Mouse (Mus musculus): ENCODE data around the gene Aebp2. TPM values are rescaled to one million over a fixed set of nuclear protein-coding genes. Genes with fewer than 3 reads are reported as not detected.
"Not testable (repeated sequence)": the region's sequence is repeated elsewhere in the genome, so short reads cannot be mapped to it uniquely, and the experiment has no call there.

The Aebp2 gene
- polyA plus RNA-seq, 1 experiment from 2014 or later, result 2.7 TPM

DNA sequence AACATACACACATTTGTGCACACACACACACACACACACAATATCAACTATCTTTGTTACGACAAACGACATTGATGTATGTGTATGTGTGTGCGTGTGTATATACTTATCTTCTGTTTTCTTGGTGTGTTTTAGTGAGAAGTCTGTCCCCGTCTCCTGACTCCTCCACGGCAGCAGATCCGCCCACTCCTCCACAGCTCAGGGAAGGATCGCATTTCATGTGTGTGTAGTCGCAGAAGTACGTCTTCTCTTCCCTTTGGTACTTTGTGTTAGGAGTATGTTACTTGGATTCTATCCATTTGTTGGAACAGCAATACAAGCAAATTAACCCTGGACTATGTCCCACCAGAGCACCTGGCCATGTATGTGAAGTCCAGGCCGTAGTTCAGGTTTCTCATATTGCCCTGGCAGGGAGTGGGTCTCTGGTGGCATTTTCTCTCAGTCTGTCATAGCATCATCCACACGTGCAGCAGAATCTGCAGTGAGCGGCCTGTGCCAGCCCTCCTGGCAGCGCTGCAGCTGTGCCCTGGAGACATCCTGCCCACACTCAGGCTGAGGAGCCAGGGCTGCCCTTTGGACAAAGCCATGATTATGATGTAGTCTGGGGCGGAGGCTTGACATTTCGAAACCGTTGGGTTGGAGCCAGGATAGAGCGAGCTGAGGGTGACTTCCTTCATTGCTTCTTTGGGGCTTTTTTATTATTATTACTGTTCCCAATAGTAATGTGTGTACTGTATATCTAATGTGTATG is 28.9 kb upstream of the Aebp2 start:
- Histone ChIP-seq H3K27ac (replicated peaks) (no peak overlapping the region), H3K9ac (no peak overlapping the region), H3K36me3 (replicated peaks) (0 out of 2 replicates have a peak, but pooled peaks cover 3% of the 10 kb centered on the region), H3K9me3 (replicated peaks) (no peaks in the 10 kb centered on the region), H3K4me2 (no peak overlapping the region), H3K4me1 (replicated peaks) (no peaks in the 10 kb centered on the region), H3K27me3 (no peaks in the 10 kb centered on the region), H3K4me3 (replicated peaks) (no peak overlapping the region)
- WGBS (ENCODE audit: insufficient replicate concordance), result 74% methylated on average over 17 of the region's 17 CpGs
- ATAC-seq (ENCODE audit: insufficient read depth), result peak; percentile 60

DNA sequence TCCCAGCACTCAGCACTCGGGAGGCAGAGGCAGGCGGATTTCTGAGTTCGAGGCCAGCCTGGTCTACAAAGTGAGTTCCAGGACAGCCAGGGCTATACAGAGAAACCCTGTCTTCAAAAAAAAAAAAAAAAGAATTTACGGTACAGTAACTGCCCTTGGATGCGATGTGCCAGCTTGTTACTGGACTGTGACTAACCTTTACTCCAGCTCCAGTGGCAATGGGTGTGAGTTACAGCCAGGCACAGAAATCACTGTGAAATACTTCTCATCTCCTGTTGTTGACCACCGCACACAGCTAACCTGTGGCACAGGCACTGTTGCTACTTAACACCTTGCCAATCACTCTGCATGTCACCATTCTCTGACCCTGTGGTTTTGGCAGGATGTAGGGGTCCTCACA is 26.9 kb upstream of the Aebp2 start:
- H3K9ac ChIP-seq; H3K4me1 ChIP-seq (replicated peaks); H3K27me3 ChIP-seq; H3K4me3 ChIP-seq (replicated peaks); H3K27ac ChIP-seq (replicated peaks); H3K36me3 ChIP-seq (replicated peaks); H3K9me3 ChIP-seq (replicated peaks); H3K4me2 ChIP-seq; ATAC-seq (ENCODE audit: insufficient read depth): not testable (repeated sequence)
- WGBS (ENCODE audit: insufficient replicate concordance), result 84% methylated on average over 6 of the region's 6 CpGs

DNA sequence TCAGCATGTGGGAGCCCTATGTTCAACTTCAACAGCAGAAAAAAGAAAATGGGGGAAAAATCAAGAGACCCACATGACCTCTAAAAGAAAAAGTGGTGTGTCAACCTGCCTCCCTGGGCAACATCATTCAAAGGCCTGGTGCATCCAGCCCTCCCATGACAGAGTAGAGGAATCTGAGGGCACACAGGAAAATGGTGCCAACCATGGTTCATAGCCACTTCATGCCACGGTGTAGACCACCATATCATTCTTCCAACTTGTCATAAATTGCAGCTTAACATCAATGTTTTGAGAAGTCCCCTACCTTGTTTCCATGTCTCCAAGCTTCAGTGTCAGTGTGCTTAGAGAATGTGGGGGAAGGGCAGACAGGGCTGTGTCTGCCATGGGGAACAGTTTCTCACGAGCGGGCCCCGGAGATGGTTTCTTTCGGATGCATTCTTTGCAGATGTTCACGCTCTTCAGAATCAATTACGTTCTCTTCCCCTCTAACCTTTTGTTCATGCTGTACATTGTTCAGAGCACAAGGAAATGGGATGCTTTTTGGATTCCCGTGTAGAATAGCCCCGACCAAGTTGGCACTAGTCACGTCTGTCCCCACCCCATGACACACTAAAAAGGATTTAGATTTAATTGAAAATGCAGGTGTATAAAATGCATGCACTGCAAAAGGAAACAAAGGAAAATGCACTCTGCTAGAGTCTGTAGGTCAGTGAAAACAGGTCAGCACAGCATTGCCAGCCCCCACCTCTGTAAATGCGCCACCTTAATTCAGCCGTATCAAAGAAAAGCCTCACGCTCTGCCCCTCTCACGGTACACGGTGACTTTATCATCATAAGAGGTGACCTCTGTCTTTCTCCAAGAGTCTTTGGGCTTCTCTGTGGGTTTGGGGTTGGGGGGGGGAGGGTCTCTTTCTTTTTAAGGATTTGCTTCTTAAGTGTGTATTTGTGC is 24.8 kb upstream of the Aebp2 start:
- no peaks in the 10 kb centered on the region for H3K4me1 ChIP-seq (replicated peaks)
- WGBS (ENCODE audit: insufficient replicate concordance), result 84% methylated on average over 15 of the region's 15 CpGs
- ATAC-seq (ENCODE audit: insufficient read depth), result no peak
- no peaks in the 10 kb centered on the region for H3K9me3 ChIP-seq (replicated peaks)
- no peak overlapping the region for H3K9ac ChIP-seq
- H3K27me3 ChIP-seq, result no peaks in the 10 kb centered on the region
- no peak overlapping the region for H3K4me3 ChIP-seq (replicated peaks)
- H3K4me2 ChIP-seq, result no peak overlapping the region
- no peak overlapping the region for H3K27ac ChIP-seq (replicated peaks)
- H3K36me3 ChIP-seq (replicated peaks), result no peaks in the 10 kb centered on the region

- H3K4me1 ChIP-seq (replicated peaks), result no peaks in the 10 kb centered on the region
- WGBS (ENCODE audit: insufficient replicate concordance), result 62% methylated on average over 9 of the region's 9 CpGs
- H3K36me3 ChIP-seq (replicated peaks), result no peaks in the 10 kb centered on the region
- ATAC-seq (ENCODE audit: insufficient read depth), result no peak
- no peak overlapping the region for H3K27ac ChIP-seq (replicated peaks)
- H3K9me3 ChIP-seq (replicated peaks), result no peaks in the 10 kb centered on the region
- H3K4me2 ChIP-seq, result no peak overlapping the region
- H3K27me3 ChIP-seq, result no peaks in the 10 kb centered on the region
- no peak overlapping the region for H3K9ac ChIP-seq
- H3K4me3 ChIP-seq (replicated peaks), result no peak overlapping the region
These were observed 23.9 kb upstream of the Aebp2 start for GRCm38 (mm10) chr6:140598516-140598915.

DNA sequence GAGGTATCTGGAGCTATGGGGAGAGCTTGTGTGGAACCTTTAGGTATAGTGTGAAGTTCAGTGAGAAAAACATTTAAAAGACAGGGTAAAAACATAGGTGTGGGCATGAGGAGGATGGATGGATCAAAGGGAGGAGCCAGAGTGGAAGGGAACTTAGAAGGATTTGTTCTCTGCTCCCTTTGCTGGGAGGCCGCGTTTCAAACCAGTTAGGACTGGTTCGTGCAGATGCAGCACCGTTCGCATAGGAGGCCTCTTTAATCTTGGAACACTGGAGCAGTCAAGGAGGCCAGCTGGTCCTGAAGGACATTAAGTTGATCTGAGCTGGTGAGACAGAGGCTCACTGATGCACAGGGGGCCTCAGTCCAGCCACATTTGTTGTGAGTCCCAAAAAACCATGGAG is 23.1 kb upstream of the Aebp2 start:
- H3K4me1 ChIP-seq (replicated peaks), result no peaks in the 10 kb centered on the region
- 77% methylated on average over 5 of the region's 5 CpGs for WGBS (ENCODE audit: insufficient replicate concordance)
- no peak overlapping the region for H3K4me3 ChIP-seq (replicated peaks)
- H3K36me3 ChIP-seq (replicated peaks), result no peaks in the 10 kb centered on the region
- H3K9me3 ChIP-seq (replicated peaks), result no peaks in the 10 kb centered on the region
- H3K9ac ChIP-seq, result no peak overlapping the region
- no peak for ATAC-seq (ENCODE audit: insufficient read depth)
- no peak overlapping the region for H3K4me2 ChIP-seq
- no peak overlapping the region for H3K27ac ChIP-seq (replicated peaks)
- H3K27me3 ChIP-seq, result no peaks in the 10 kb centered on the region

- not testable (repeated sequence) for H3K4me2 ChIP-seq; H3K27ac ChIP-seq (replicated peaks); H3K9me3 ChIP-seq (replicated peaks); H3K4me3 ChIP-seq (replicated peaks); ATAC-seq (ENCODE audit: insufficient read depth); H3K27me3 ChIP-seq; H3K9ac ChIP-seq; H3K36me3 ChIP-seq (replicated peaks); H3K4me1 ChIP-seq (replicated peaks)
- 68% methylated on average over 8 of the region's 8 CpGs for WGBS (ENCODE audit: insufficient replicate concordance)
These were observed 21.8 kb upstream of the Aebp2 start for GRCm38 (mm10) chr6:140600671-140601070.

DNA sequence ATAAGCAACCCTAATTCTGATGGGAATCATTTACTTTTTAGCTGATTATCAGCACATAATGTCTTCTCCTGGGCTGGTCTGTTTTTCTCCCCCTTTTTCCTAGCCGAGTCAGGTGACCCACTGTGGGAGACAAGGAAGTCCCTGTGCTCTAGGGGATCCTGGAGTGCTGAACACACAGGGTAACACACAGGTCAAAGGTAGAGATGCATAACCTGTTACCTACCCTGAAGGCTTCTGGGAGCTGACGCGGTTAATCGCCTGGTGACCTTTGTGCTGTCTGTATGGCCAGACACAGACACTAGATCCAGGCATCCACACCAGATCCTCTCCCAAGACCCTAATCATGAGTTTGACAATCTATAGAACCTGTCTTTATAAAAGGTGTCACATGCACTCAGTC is 21.3 kb upstream of the Aebp2 start:
- 67% methylated on average over 4 of the region's 4 CpGs for WGBS (ENCODE audit: insufficient replicate concordance)
- Histone ChIP-seq H3K27me3 (no peaks in the 10 kb centered on the region), H3K9me3 (replicated peaks) (no peaks in the 10 kb centered on the region), H3K9ac (no peak overlapping the region), H3K4me2 (no peak overlapping the region), H3K4me3 (replicated peaks) (no peak overlapping the region), H3K36me3 (replicated peaks) (no peaks in the 10 kb centered on the region), H3K27ac (replicated peaks) (no peak overlapping the region), H3K4me1 (replicated peaks) (no peaks in the 10 kb centered on the region)
- ATAC-seq (ENCODE audit: insufficient read depth), result no peak

DNA sequence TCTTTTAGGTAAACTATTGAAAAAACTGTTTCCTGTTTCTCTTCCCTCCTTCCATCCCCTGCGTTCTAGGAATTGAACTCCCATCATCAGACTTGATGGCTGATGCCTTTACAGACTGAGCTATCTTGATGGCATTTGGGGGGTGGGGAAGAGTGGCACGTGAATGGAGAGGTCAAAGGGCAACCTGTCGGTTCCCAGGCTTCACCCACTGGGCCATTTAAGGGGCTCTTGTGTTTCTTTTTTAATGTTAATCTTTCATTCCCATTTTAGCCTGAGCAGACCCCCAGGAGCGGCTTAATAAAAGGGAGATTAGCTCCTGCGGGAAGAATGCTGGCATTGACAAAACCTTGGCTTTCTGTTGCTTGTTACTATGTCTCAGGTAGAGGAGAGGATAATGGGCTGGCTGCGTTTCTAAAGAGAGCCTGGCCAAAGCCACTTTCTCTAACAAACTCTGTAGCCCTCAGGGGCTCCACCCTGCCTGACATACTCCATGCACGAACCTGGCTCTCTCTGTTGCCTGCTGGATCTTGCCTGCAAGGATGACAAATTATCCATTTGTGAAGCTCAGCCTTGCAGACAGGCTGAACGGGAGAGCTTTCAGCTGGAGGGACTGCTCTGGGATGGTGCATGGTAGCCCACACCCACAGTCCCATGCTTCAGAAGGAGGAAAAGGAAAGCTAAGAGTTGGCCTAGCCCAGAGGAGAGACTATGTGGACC is 19.1 kb upstream of the Aebp2 start:
- Histone ChIP-seq H3K36me3 (replicated peaks) (no peaks in the 10 kb centered on the region), H3K4me1 (replicated peaks) (no peaks in the 10 kb centered on the region), H3K9me3 (replicated peaks) (no peaks in the 10 kb centered on the region), H3K4me2 (no peak overlapping the region), H3K27ac (replicated peaks) (no peak overlapping the region), H3K27me3 (no peaks in the 10 kb centered on the region), H3K9ac (no peak overlapping the region), H3K4me3 (replicated peaks) (no peak overlapping the region)
- WGBS (ENCODE audit: insufficient replicate concordance), result 43% methylated on average over 8 of the region's 8 CpGs
- ATAC-seq (ENCODE audit: insufficient read depth), result no peak

DNA sequence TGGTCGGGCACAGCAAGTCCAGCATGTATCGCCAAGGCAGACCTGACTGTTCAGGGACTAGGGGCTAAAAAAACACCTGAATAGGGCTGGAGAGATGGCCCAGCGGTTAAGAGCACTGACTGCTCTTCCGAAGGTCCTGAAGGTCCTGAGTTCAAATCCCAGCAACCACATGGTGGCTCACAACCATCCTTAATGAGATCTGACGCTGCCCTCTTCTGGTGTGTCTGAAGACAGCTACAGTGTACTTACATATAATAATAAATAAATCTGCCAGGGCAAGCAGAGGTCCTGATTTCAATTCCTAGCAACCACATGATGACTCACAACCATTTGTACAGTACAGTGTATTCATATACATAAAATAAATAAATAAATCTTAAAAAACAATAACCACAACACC is 17.3 kb upstream of the Aebp2 start:
- H3K36me3 ChIP-seq (replicated peaks); H3K27me3 ChIP-seq; H3K4me2 ChIP-seq; H3K9ac ChIP-seq; H3K9me3 ChIP-seq (replicated peaks); H3K4me1 ChIP-seq (replicated peaks); H3K4me3 ChIP-seq (replicated peaks); H3K27ac ChIP-seq (replicated peaks); ATAC-seq (ENCODE audit: insufficient read depth): not testable (repeated sequence)
- WGBS (ENCODE audit: insufficient replicate concordance), result 67% methylated on average over 5 of the region's 5 CpGs

DNA sequence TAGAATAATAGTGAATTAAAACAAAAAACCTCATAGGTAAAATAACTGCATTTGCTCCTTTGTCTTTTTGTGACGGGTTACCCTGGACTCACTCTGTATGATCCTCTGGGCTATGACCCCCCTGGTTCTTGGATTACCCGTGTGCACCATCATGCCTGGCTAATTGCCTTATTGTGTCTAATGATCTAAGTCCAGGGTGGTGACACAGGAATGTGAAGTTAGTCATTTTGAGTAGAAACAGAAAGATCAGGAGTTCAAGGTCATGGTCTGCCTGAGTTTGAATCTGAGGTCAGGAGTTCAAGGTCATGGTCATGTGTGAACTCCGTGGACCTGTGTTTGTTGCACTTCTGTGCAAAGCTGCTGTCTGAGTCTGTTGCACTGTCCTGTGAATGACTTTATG is 16.7 kb upstream of the Aebp2 start:
- Histone ChIP-seq H3K36me3 (replicated peaks) (no peaks in the 10 kb centered on the region), H3K27me3 (no peaks in the 10 kb centered on the region), H3K4me2 (no peak overlapping the region), H3K9ac (no peak overlapping the region), H3K4me1 (replicated peaks) (no peaks in the 10 kb centered on the region), H3K27ac (replicated peaks) (no peak overlapping the region), H3K9me3 (replicated peaks) (no peaks in the 10 kb centered on the region), H3K4me3 (replicated peaks) (no peak overlapping the region)
- no peak for ATAC-seq (ENCODE audit: insufficient read depth)
- WGBS (ENCODE audit: insufficient replicate concordance), result 62% methylated on average over 3 of the region's 3 CpGs

- Histone ChIP-seq H3K4me1 (replicated peaks) (no peaks in the 10 kb centered on the region), H3K9me3 (replicated peaks) (no peaks in the 10 kb centered on the region), H3K27ac (replicated peaks) (no peak overlapping the region), H3K4me2 (no peak overlapping the region), H3K36me3 (replicated peaks) (no peaks in the 10 kb centered on the region), H3K4me3 (replicated peaks) (no peak overlapping the region), H3K9ac (no peak overlapping the region), H3K27me3 (no peaks in the 10 kb centered on the region)
- 59% methylated on average over 10 of the region's 10 CpGs for WGBS (ENCODE audit: insufficient replicate concordance)
- no peak for ATAC-seq (ENCODE audit: insufficient read depth)
These were observed 15.9 kb upstream of the Aebp2 start for GRCm38 (mm10) chr6:140606534-140606933.

Measured in liver, embryonic 15.5 days (tissue).